Mouse (Mus musculus) ZHBTc4 (cell line): ENCODE measurements around the gene Gm21776.
"Not testable (repeated sequence)": the region's sequence is repeated elsewhere in the genome, so short reads cannot be mapped to it uniquely, and the experiment has no call there.

Experiments used
- DNase-seq: peaks from one replicate; pipeline ENCODE4 v3.0.0-alpha.2; 2011; ENCODE audit warnings: low read depth, low spot score

Gene Gm21776

DNA sequence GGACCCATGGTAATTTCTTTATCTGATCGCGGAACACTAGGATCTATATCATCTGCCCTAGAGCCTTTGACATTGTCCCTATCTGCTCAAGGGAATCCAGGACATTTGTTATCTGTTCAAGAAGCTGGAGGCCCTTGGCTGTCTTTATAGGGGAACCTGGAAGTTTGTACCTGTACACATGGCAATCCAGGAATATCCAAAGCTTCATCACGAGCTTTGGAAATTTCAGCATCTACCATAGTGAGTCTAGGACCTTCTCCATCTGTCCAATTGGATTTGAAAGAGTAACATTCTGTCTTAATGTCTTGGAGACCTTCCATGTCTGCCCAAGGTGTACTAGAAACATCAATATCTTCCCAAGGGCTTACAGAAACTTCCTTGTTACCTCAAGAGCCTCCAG is at the start of gene Gm21776:
Gm21776 (plus strand) TSS at position 301 of the 400 bp plus-strand sequence.
- DNase-seq, result not testable (repeated sequence)
